Mouse (Mus musculus): ENCODE measurements at regions not wholly inside any gene's neighbourhood (a gene's known extent, or its start where the extent isn't known, plus 50 kb on each side); places are given as distances from the start of the nearest gene placed in this dataset.

- TF ChIP-seq FOSL1 (IDR thresholded peaks at IDR 0.05; ENCODE audit: insufficient read depth, low read length, poor library complexity, severe bottlenecking) (no peak), MAX (IDR thresholded peaks at IDR 0.05) (no peak), CTCF (IDR thresholded peaks at IDR 0.05; ENCODE audit: control insufficient read depth, insufficient read depth, insufficient read length) (no peak), MYOG (IDR thresholded peaks at IDR 0.05; ENCODE audit: control insufficient read depth, extremely low read depth, insufficient read length) (no peak), MYOD1 (IDR thresholded peaks at IDR 0.05; ENCODE audit: control insufficient read depth, insufficient read length, low read depth) (no peak), CEBPB (IDR thresholded peaks at IDR 0.05; ENCODE audit: low read depth) (no peak), USF1 (IDR thresholded peaks at IDR 0.05; ENCODE audit: low read depth) (no peak)
- Histone ChIP-seq H3K27me3 (ENCODE audit: control insufficient read depth, insufficient read depth, insufficient read length) (no peaks in the 10 kb centered on the region), H3K4me3 (ENCODE audit: insufficient read depth, poor library complexity, severe bottlenecking) (no peak overlapping the region), H3ac (ENCODE audit: control insufficient read depth, insufficient read length, low read depth) (no peak overlapping the region), H3K79me2 (ENCODE audit: control insufficient read depth, insufficient read depth) (no peaks in the 10 kb centered on the region), H3K36me3 (ENCODE audit: control insufficient read depth, insufficient read depth) (no peaks in the 10 kb centered on the region), H3K79me3 (ENCODE audit: low read depth) (no peaks in the 10 kb centered on the region)
These were observed 139.9 kb upstream of the Sesn3 start for GRCm38 (mm10) chr9:14134894-14135450.

DNA sequence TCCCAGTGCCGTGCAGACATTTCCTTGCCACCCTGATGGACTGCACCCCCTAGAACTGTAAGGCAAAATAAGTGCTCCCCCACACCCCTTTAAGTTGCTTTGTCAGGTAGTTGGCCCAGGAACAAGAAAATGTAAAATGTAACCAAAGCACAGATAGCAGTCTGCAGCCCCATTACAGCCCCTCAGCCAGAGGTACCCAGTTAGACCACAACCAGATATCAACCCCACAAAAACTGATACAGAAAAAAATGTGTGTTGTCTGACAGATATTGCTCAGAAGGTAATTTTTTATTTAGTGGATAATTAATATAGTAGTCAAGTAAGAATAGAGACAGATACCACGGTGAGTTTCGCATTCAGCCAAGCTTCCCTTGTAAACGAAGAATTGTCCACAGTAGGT lies 133.5 kb upstream of the Sesn3 start:
- H3ac ChIP-seq (ENCODE audit: control insufficient read depth, insufficient read length, low read depth) = no peak overlapping the region
- TF ChIP-seq FOSL1 (IDR thresholded peaks at IDR 0.05; ENCODE audit: insufficient read depth, low read length, poor library complexity, severe bottlenecking) (no peak), MYOG (IDR thresholded peaks at IDR 0.05; ENCODE audit: control insufficient read depth, extremely low read depth, insufficient read length) (no peak), MAX (IDR thresholded peaks at IDR 0.05) (no peak), CTCF (IDR thresholded peaks at IDR 0.05; ENCODE audit: control insufficient read depth, insufficient read depth, insufficient read length) (no peak), CEBPB (IDR thresholded peaks at IDR 0.05; ENCODE audit: low read depth) (no peak), USF1 (IDR thresholded peaks at IDR 0.05; ENCODE audit: low read depth) (no peak), MYOD1 (IDR thresholded peaks at IDR 0.05; ENCODE audit: control insufficient read depth, insufficient read length, low read depth) (no peak)
- H3K4me3 ChIP-seq (ENCODE audit: insufficient read depth, poor library complexity, severe bottlenecking) = no peak overlapping the region
- H3K79me2 ChIP-seq (ENCODE audit: control insufficient read depth, insufficient read depth) = no peaks in the 10 kb centered on the region
- no peaks in the 10 kb centered on the region for H3K27me3 ChIP-seq (ENCODE audit: control insufficient read depth, insufficient read depth, insufficient read length)
- no peaks in the 10 kb centered on the region for H3K36me3 ChIP-seq (ENCODE audit: control insufficient read depth, insufficient read depth)
- H3K79me3 ChIP-seq (ENCODE audit: low read depth) = no peaks in the 10 kb centered on the region

DNA sequence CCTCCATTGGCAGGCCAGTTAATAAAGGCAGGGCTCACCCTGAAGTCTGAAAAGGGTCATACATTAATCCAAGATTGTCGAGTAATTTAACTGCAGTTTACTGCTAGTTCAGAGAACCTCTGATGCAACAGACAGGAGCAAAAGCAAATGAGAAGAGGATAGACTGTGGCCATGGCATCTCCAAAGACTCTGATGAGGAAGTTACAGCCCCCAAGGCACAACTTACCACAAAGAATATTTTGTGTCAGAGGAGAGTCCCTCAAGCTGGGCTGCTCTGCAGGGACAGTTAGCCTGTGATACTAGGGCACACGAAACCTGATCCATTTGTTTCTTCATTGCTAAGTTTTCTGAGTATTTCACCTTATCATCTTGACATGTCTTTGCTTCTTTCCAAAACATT lies 130.9 kb upstream of the Sesn3 start:
- H3K4me3 ChIP-seq (ENCODE audit: insufficient read depth, poor library complexity, severe bottlenecking) = no peak overlapping the region
- no peak overlapping the region for H3ac ChIP-seq (ENCODE audit: control insufficient read depth, insufficient read length, low read depth)
- H3K36me3 ChIP-seq (ENCODE audit: control insufficient read depth, insufficient read depth) = no peaks in the 10 kb centered on the region
- no peaks in the 10 kb centered on the region for H3K27me3 ChIP-seq (ENCODE audit: control insufficient read depth, insufficient read depth, insufficient read length)
- H3K79me2 ChIP-seq (ENCODE audit: control insufficient read depth, insufficient read depth) = no peaks in the 10 kb centered on the region
- H3K79me3 ChIP-seq (ENCODE audit: low read depth) = no peaks in the 10 kb centered on the region
- no peak for TF ChIP-seq MYOD1 (IDR thresholded peaks at IDR 0.05; ENCODE audit: control insufficient read depth, insufficient read length, low read depth)
- TF ChIP-seq MYOG (IDR thresholded peaks at IDR 0.05; ENCODE audit: control insufficient read depth, extremely low read depth, insufficient read length) = no peak

GRCm38 (mm10) chr9:14147088-14147487 lies 127.8 kb upstream of the Sesn3 start:
- no peak for TF ChIP-seq MAX (IDR thresholded peaks at IDR 0.05)
- no peak for TF ChIP-seq USF1 (IDR thresholded peaks at IDR 0.05; ENCODE audit: low read depth)
- Histone ChIP-seq H3K36me3 (ENCODE audit: control insufficient read depth, insufficient read depth) (no peaks in the 10 kb centered on the region), H3K79me2 (ENCODE audit: control insufficient read depth, insufficient read depth) (no peaks in the 10 kb centered on the region), H3K79me3 (ENCODE audit: low read depth) (no peaks in the 10 kb centered on the region), H3K27me3 (ENCODE audit: control insufficient read depth, insufficient read depth, insufficient read length) (no peaks in the 10 kb centered on the region), H3ac (ENCODE audit: control insufficient read depth, insufficient read length, low read depth) (no peak overlapping the region), H3K4me3 (ENCODE audit: insufficient read depth, poor library complexity, severe bottlenecking) (no peak overlapping the region)

GRCm38 (mm10) chr9:14147731-14148130 lies 127.1 kb upstream of the Sesn3 start:
- H3K79me3 ChIP-seq (ENCODE audit: low read depth) = no peaks in the 10 kb centered on the region
- no peak overlapping the region for H3K4me3 ChIP-seq (ENCODE audit: insufficient read depth, poor library complexity, severe bottlenecking)
- no peak for TF ChIP-seq MYOD1 (IDR thresholded peaks at IDR 0.05; ENCODE audit: control insufficient read depth, insufficient read length, low read depth)
- no peak for TF ChIP-seq CEBPB (IDR thresholded peaks at IDR 0.05; ENCODE audit: low read depth)
- H3K27me3 ChIP-seq (ENCODE audit: control insufficient read depth, insufficient read depth, insufficient read length) = no peaks in the 10 kb centered on the region
- H3ac ChIP-seq (ENCODE audit: control insufficient read depth, insufficient read length, low read depth) = no peak overlapping the region
- H3K36me3 ChIP-seq (ENCODE audit: control insufficient read depth, insufficient read depth) = no peaks in the 10 kb centered on the region
- H3K79me2 ChIP-seq (ENCODE audit: control insufficient read depth, insufficient read depth) = no peaks in the 10 kb centered on the region

DNA sequence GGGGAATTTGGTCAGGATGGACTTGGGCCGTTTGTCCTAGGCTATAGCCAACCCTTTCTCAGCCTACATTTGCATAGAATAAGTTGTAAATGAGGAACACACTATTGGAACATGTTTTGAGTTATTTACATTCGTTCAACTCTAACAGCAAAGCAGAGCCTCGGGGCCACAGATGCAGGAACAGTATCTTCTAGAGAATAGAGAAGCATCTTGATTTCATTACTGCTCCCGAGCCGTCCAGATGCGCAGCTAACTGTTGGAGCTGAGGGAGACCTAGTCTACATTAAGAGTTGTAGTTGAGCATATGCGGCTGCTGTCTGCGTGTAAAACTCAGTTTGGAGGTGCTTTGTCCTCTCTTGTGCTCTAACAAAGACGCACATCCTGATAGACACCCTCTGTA lies 124.6 kb upstream of the Sesn3 start:
- no peak for TF ChIP-seq MYOG (IDR thresholded peaks at IDR 0.05; ENCODE audit: control insufficient read depth, extremely low read depth, insufficient read length)
- TF ChIP-seq FOSL1 (IDR thresholded peaks at IDR 0.05; ENCODE audit: insufficient read depth, low read length, poor library complexity, severe bottlenecking) = no peak
- no peak for TF ChIP-seq CTCF (IDR thresholded peaks at IDR 0.05; ENCODE audit: control insufficient read depth, insufficient read depth, insufficient read length)
- H3ac ChIP-seq (ENCODE audit: control insufficient read depth, insufficient read length, low read depth) = no peak overlapping the region
- H3K27me3 ChIP-seq (ENCODE audit: control insufficient read depth, insufficient read depth, insufficient read length) = no peaks in the 10 kb centered on the region
- H3K79me2 ChIP-seq (ENCODE audit: control insufficient read depth, insufficient read depth) = no peaks in the 10 kb centered on the region
- no peaks in the 10 kb centered on the region for H3K36me3 ChIP-seq (ENCODE audit: control insufficient read depth, insufficient read depth)
- H3K4me3 ChIP-seq (ENCODE audit: insufficient read depth, poor library complexity, severe bottlenecking) = no peak overlapping the region
- H3K79me3 ChIP-seq (ENCODE audit: low read depth) = no peaks in the 10 kb centered on the region

All from C2C12 (cell line).